Mouse (Mus musculus) inflammation-experienced regulatory T-cells (primary cell): ENCODE data around the gene Tpst1. TPM values are rescaled to one million over a fixed set of nuclear protein-coding genes. Genes with fewer than 3 reads are reported as not detected.

ENCODE experiments used
- polyA plus RNA-seq, 2 experiments: library from polyadenylated mRNA; unstranded; fragments of 100-300 nt; shearing (Covaris generic); gene quantifications; one replicate each; pipeline ENCODE4 v1.2.1; 2017

The Tpst1 gene
- 1 to 10 TPM; 6.8 to 7.4 TPM for polyA plus RNA-seq

GRCm38 (mm10) chr5:130073026-130073425 is at the start of gene Tpst1:
TSS of gene Tpst1 (plus strand) at chr5:130073326.

GRCm38 (mm10) chr5:130029142-130029897 is 43.8 kb upstream of the Tpst1 start, which contains the start of the genes Asl and Crcp:
TSS of gene Asl (minus strand) at chr5:130029247.
TSS of gene Crcp (plus strand) at chr5:130029290.

GRCm38 (mm10) chr5:130144334-130145312 is 71.5 kb downstream of the Tpst1 start, which contains the start of gene Kctd7:
TSS of gene Kctd7 (plus strand) at chr5:130144861.

GRCm38 (mm10) chr5:130171423-130171954 is 98.4 kb downstream of the Tpst1 start, which contains the start of gene Rabgef1:
TSS of gene Rabgef1 (plus strand) at chr5:130171798.

Other genes with a start within 250 kb of the Tpst1 start
- gene Sumf2, start 226.3 kb upstream of the Tpst1 start, polyA plus RNA-seq: 10 to 100 TPM; 22.9 to 40.9 TPM
- gene Chchd2, start 185.9 kb upstream of the Tpst1 start, polyA plus RNA-seq: 100 to 1,000 TPM; 415 to 430 TPM
- 1 to 10 TPM; 1.3 to 3.4 TPM for gene Zbed5, start 177.6 kb upstream of the Tpst1 start, polyA plus RNA-seq
- gene Phkg1, start 174.8 kb upstream of the Tpst1 start, polyA plus RNA-seq: 1 to 10 TPM; 1.2 to 1.7 TPM
- gene Nupr1l, start 164.8 kb upstream of the Tpst1 start, polyA plus RNA-seq: 1 to 10 TPM in 1 of 2 experiments, under 1 TPM in 1; 0.36 to 2.4 TPM
- gene Vkorc1l1, start 131.4 kb upstream of the Tpst1 start, polyA plus RNA-seq: 10 to 100 TPM; 15.3 to 17.9 TPM
- 10 to 100 TPM; 40.4 to 69.0 TPM for gene Gusb, start 70.3 kb upstream of the Tpst1 start, polyA plus RNA-seq
- 10 to 100 TPM; 66.8 to 69.6 TPM for gene Asl, start 44.1 kb upstream of the Tpst1 start, polyA plus RNA-seq
- gene Crcp, start 44.0 kb upstream of the Tpst1 start, polyA plus RNA-seq: 10 to 100 TPM; 41.8 to 45.5 TPM
- 1 to 10 TPM; 5.1 to 6.2 TPM for gene Kctd7, start 71.5 kb downstream of the Tpst1 start, polyA plus RNA-seq
- gene Rabgef1, start 98.5 kb downstream of the Tpst1 start, polyA plus RNA-seq: 10 to 100 TPM; 36.9 TPM
- 10 to 100 TPM; 57.7 to 70.9 TPM for gene Tmem248, start 143.8 kb downstream of the Tpst1 start, polyA plus RNA-seq
- gene Sbds, start 182.2 kb downstream of the Tpst1 start, polyA plus RNA-seq: 10 to 100 TPM; 80.6 to 83.4 TPM
- 10 to 100 TPM; 37.1 to 56.2 TPM for gene Tyw1, start 182.3 kb downstream of the Tpst1 start, polyA plus RNA-seq